Mouse (Mus musculus): Measurements from ENCODE around the gene 2810006K23Rik. TPM values are rescaled to one million over a fixed set of nuclear protein-coding genes. Genes with fewer than 3 reads are reported as not detected.

Gene 2810006K23Rik
- total RNA-seq, 2 experiments from 2014 or later = 9.7 to 10.8 TPM

- intact Hi-C loops (cut with DNase I) = no loop called here
- DNase-seq = no peak
Observed at GRCm38 (mm10) chr5:124376401-124376800, 48.5 kb downstream of the 2810006K23Rik start.

GRCm38 (mm10) chr5:124377149-124377548, 49.3 kb downstream of the 2810006K23Rik start:
- intact Hi-C loops (cut with DNase I) = no loop called here
- no peak for DNase-seq

GRCm38 (mm10) chr5:124380121-124380520, 52.2 kb downstream of the 2810006K23Rik start:
- intact Hi-C loops (cut with DNase I) = no loop called here
- no peak for DNase-seq

- intact Hi-C loops (cut with DNase I) = no loop called here
- DNase-seq = peak in 1 of 2 experiments; percentile 18
Observed at GRCm38 (mm10) chr5:124387932-124388331, 60.0 kb downstream of the 2810006K23Rik start.

Other genes starting within 250 kb of the 2810006K23Rik start
- gene Abcb9, start 232.3 kb upstream of the 2810006K23Rik start, total RNA-seq (2021) = 1 to 10 TPM; 6.5 to 6.7 TPM
- 10 to 100 TPM; 11.9 to 14.2 TPM for gene Ogfod2, start 215.8 kb upstream of the 2810006K23Rik start, total RNA-seq (2021)
- 10 to 100 TPM; 47.9 to 52.7 TPM for gene Arl6ip4, start 212.0 kb upstream of the 2810006K23Rik start, total RNA-seq (2021)
- 10 to 100 TPM; 54.2 to 58.3 TPM for gene Pitpnm2, start 78.3 kb upstream of the 2810006K23Rik start, total RNA-seq (2021)
- gene Mphosph9, start 117 bp upstream of the 2810006K23Rik start, total RNA-seq (2021) = 1 to 10 TPM; 6.7 to 7.4 TPM
- gene Cdk2ap1, start 35.0 kb downstream of the 2810006K23Rik start, total RNA-seq (2021) = 100 to 1,000 TPM; 171 to 185 TPM
- gene Sbno1, start 97.9 kb downstream of the 2810006K23Rik start, total RNA-seq (2021) = 10 to 100 TPM; 69.2 to 77.6 TPM
- 100 to 1,000 TPM; 146 to 153 TPM for gene Kmt5a, start 111.8 kb downstream of the 2810006K23Rik start, total RNA-seq (2021)
- gene Rilpl2, start 150.3 kb downstream of the 2810006K23Rik start, total RNA-seq (2021) = 10 to 100 TPM; 11.0 to 11.4 TPM
- 10 to 100 TPM; 14.2 to 16.0 TPM for gene Snrnp35, start 155.0 kb downstream of the 2810006K23Rik start, total RNA-seq (2021)
- 100 to 1,000 TPM; 111 to 115 TPM for gene Rilpl1, start 203.3 kb downstream of the 2810006K23Rik start, total RNA-seq (2021)
- gene Tmed2, start 212.6 kb downstream of the 2810006K23Rik start, total RNA-seq (2021) = 100 to 1,000 TPM; 201 to 206 TPM
- gene Ddx55, start 224.8 kb downstream of the 2810006K23Rik start, total RNA-seq (2021) = 1 to 10 TPM; 6.2 to 7.0 TPM

Data from heart, postnatal 10 days (tissue).